Mouse (Mus musculus) hindlimb bud, embryonic 11.5 days (tissue): ENCODE measurements at regions not wholly inside any gene's neighbourhood (a gene's known extent, or its start where the extent isn't known, plus 50 kb on each side); places are given as distances from the start of the nearest gene placed in this dataset.

Experiments used
- DNase-seq: peaks from one replicate; pipeline ENCODE4 v3.0.0-alpha.2; 2012; ENCODE audit warnings: low read depth, low spot score; ENCODE audit errors: extremely low spot score

DNA sequence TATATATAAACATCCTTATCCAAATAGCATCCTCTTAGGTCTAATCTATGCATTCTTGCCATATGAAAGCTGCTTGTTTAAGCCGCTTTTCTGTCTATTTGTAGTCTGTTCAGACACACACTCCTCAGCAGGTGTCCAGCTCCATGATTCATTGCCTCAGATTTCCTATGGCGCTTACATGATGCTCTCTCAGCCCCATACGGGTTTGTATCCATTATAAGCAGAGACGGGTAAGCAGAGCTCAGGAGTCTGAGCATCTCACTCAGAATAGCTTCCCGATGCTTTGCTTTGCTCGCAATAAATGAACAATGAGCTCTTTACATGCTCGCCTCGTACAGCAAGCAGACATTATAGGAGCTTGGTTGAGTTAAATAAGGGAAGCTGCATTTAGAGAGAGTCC, 521.3 kb upstream of the Ptbp2 start:
- no peak for DNase-seq
